Mouse (Mus musculus) 416B (cell line): ENCODE data around the gene Ptprj.

ENCODE experiments used
- DNase-seq: peaks from one replicate; pipeline ENCODE4 v3.0.0; 2011; ENCODE audit warnings: low read depth

The Ptprj gene

GRCm38 (mm10) chr2:90559688-90560196 lies 20.7 kb downstream of the Ptprj start:
- peak; percentile 85 for DNase-seq

DNA sequence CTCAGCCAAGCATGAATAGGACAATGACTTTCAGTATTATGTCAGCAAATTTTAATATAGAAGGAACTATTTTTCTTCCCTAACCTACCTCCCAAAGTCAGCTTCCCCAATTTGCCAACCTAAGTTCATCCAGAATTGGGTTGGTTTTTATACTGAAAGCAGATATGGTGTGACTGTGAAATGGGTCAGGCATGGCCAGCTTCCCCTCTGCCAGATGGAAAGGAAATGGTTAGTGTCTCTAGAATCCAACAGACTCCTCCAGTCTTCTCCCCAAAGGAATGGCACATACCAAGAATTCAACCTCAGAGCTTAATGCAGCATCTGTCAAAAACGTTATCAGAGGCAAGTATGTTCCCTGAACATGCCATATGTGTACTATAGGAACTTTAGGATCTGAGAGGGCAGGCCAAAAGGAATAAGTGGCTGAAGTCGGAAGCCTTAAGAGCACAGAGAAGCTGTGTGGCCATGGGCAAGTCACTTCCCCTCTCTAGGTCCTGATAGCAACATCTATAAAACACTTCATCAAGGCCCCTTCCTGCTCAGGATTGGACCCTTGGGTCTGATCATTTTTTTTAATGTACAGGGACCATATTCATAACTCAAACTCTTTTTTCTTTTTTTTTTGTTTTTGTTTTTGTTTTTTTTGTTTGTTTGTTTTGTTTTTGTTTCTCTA lies 21.3 kb downstream of the Ptprj start:
- DNase-seq, result no peak

GRCm38 (mm10) chr2:90558361-90558760 lies 22.1 kb downstream of the Ptprj start:
- DNase-seq, result no peak

DNA sequence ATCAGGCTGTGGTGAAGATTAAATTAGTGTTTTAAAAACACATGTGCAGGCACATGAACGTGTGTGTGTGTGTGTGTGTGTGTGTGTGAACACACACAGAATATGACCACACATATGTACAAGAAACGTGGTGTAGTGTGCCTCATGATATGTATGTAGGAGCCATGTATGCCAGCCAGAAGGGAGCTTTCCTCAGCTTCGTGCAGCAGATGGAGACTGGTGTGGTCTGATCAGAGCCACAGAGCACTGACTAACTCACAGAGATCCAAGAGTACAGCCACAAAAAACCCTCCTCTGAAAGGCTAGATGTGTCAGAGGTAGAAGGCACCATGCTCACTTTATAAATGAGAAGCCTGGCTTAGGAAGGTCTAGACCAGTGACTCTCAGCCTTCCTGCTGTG lies 22.5 kb downstream of the Ptprj start:
- no peak for DNase-seq

- no peak for DNase-seq
These were observed 24.7 kb downstream of the Ptprj start for GRCm38 (mm10) chr2:90555744-90556143.

DNA sequence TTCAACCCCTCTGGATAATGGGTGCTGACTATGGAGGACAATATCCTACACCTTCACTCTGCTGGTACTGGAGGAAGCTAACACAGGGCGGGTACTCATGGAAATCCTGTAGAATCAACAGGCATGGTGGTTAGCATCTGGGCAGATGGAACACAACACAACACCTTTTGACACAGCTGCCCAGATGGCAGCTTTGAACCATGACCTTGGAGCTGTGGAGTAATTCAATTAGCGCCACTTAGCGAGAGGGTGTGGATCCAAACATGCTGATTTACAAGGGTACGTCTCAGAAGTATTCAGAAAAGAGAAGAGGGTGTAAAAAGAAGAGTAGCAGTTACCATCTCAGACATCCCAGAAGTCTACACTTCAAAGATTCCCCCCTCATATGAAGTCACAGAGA lies 25.6 kb downstream of the Ptprj start:
- DNase-seq, result no peak

- no peak for DNase-seq
These were observed 26.6 kb downstream of the Ptprj start for GRCm38 (mm10) chr2:90553861-90554260.

GRCm38 (mm10) chr2:90550656-90551055 lies 29.8 kb downstream of the Ptprj start:
- DNase-seq, result no peak

GRCm38 (mm10) chr2:90548541-90548940 lies 31.9 kb downstream of the Ptprj start:
- DNase-seq, result peak; percentile 50

DNA sequence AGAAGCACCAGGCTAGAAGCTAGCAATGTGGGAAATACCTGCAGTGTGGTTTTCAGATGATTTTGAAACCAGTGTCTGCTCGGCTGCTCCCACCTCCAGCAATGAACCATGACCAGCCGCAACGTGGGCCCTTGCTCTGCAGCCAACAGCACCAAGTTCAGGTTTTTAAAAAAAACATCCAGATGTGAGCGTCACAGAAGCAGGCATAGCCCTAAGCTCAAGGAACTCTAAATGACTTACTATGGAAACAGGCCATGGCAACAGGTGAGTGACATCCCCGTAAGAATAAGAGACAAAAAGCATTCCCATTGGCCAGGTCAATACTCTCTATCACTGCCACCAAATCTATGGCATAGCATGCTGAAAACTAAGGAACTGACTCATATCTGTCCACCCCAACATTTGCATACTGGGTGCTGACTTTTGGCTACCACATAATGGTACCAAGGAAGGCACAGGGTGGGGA lies 33.3 kb downstream of the Ptprj start:
- DNase-seq, result no peak

- peak; percentile 33 for DNase-seq
These were observed 35.2 kb downstream of the Ptprj start for GRCm38 (mm10) chr2:90545261-90545660.

DNA sequence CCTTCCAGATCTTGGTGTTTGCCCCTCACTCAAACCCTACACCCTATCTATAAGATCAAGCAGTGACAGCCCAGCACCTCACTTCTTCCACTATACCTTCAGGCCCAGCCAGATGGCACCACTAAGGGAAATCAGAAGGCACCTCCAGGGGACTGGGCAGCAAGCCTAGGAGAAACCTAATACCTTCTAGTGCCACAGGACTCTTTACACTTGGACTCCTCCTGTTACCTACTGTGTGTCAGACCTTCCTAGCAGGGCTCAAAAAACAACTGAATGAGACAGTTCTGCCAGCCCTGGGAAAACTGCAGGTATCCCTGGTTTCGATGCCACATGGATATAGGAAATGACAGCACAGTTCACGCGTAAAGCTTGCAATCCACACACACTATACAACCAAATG lies 36.5 kb downstream of the Ptprj start:
- no peak for DNase-seq

GRCm38 (mm10) chr2:90543106-90543702 lies 37.2 kb downstream of the Ptprj start:
- DNase-seq, result no peak

DNA sequence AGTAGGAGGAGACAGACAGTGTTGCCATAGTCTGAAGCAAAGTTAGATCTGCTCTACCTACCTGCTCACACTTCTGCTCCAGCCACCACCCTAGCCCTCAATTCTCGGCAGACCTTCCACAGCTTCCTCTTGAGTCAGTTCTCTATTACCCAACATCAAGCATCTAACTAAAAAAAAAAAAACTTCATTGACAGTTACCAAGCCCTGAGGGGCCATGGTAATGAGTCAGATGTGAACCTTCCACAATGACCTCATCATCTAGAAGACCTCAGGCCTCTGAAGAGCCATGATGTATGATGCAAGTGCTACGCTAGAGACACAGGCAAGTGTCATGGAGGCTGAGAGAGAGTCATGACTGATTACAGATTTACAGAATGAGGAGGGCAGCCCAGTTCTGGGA lies 37.8 kb downstream of the Ptprj start:
- DNase-seq, result peak; percentile 98

DNA sequence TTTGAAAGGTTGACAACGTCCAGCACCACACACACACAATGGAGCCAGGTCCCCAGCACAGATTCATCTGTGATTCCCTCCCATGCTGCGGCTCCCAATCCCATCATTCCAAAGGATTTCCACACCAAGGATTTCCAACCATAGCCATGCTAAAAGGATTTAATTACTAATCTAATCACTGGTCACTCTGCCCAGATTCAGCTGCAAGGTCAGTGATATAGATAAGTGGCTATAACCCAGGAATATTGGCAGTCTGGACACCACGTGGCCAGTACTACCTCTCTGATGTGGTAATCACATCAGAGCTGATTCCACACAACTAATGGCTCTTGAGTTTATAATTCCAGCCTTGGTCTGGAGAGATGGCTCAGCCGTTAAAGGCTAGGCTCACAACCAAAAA lies 41.2 kb downstream of the Ptprj start:
- no peak for DNase-seq

DNA sequence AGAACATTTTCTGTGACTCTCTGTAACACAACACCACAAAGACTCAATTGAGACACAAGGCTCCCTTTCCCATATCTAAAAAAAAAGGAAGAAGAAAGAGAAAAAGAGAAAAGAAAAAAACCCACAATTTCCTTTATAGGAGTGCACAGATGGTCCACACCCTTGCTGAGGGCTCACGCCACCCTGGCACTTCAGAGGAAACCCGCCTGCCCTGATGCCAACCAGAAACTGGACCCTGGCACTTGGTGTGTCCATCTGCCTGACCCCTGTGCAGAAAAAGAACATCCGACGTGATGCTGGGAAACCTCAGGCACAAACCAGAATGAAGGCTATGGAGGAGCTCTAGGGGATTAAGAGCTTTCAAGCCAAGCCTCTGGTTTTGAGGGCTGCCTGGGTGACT lies 43.2 kb downstream of the Ptprj start:
- no peak for DNase-seq

DNA sequence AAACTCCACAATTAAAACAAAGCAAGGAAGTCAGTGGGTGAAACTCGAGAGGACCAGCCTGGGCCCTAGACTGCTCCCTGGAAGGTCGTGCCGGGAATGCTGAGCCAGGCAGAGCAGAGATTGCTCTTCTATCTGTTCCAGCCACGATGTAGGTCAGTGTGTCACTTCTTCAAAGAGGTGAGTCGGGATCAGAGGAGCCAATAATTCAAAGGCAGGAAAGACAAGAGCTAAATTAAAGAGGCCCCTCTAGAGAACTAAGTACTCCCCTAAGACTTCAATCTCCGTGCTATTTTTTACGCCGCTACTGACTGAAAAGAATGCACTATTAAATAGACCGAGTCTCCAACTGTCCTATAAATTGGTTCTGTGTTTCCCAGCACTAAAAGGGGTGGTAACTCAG lies 43.9 kb downstream of the Ptprj start:
- DNase-seq, result no peak

DNA sequence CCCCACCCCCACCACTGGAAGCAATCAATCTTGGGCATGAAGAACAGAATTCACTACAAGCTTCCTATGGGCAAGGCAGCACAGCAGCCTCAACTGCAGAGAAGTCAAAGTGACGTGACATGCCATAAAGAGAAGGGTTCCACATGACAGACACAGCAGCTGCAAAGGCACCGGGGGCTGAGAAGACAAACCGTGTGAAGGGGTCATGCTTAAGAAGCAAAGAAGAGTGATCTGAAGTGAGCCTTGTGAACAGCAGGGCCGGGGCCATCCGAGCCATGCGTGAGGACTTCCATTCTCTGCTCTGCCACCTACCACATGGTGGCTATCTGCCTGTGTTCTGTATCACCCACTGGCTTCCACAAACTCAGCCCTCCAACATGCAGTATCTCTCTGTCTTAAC lies 45.7 kb downstream of the Ptprj start:
- no peak for DNase-seq

- no peak for DNase-seq
These were observed 46.5 kb downstream of the Ptprj start for GRCm38 (mm10) chr2:90533944-90534343.

DNA sequence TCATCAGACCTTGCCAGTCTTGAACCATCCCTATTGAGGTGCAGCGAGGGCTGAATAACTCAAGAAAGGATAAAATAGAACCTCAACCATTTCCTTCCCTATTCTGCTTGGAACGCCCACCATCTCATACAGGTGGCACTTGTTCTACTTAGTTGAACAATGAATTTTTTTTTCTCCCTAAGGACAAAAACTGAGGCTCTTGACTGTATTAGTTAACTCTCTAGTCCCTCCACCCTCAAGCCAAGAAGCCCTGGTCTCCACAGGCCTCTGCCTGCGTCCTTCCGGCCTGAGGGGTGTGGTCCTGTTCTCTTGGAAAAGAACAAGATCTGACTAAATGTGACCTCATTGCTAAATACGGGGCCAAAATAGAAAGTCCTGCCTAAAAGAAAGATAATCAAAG lies 48.4 kb downstream of the Ptprj start:
- DNase-seq, result no peak

GRCm38 (mm10) chr2:90528107-90528506 lies 52.3 kb downstream of the Ptprj start:
- no peak for DNase-seq

- no peak for DNase-seq
These were observed 53.5 kb downstream of the Ptprj start for GRCm38 (mm10) chr2:90526971-90527370.

DNA sequence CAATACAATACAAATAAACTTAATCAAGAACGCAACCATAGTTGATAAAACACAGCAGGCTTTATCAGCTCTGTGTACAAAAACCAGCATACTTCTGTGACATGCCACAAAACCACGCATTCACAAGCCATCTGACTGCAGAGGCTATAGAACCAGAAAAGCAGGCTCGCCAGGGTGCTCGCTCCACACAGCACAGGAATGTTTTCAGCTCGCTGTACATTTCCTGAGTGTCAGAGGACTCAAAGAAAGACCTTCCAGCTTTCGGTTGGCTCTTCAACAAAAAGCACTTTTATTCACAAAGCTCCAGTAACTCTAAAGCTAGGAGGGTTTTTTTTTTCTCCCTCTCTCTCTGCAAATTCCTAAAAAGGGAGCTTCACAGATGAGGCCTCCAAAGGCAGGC lies 53.9 kb downstream of the Ptprj start:
- no peak for DNase-seq

DNA sequence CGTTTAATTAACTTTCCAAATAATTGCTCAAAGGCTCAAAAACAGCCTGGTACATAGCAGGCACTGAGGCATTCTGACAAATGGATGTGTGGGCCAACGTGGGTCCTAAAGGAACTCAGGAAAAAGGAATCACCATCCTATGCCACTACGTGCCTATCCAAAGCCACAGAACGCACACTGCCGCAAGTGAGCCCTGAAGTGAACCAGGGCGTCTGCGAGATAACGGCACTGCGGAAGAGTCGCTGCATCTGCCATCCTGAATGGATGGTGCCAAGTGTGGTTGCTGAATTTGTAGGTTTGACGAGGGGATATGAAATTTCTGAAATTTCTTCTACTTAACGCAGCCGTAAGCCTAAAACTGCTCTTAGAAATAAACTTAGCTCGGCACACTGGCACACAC lies 54.6 kb downstream of the Ptprj start:
- DNase-seq, result no peak
